Mouse (Mus musculus) myocyte (in vitro differentiated cells): ENCODE results near the gene Apoo.

Experiments used
- E2F4 ChIP-seq: IDR thresholded peaks from one replicate; pipeline ENCODE4 v1.6.1; 2011; ENCODE audit warnings: mild to moderate bottlenecking, control low read depth, moderate library complexity; ENCODE audit not compliant: insufficient read depth
- MAX ChIP-seq: IDR thresholded peaks from one replicate; pipeline ENCODE4 v1.6.1; 2011; ENCODE audit warnings: low read depth, mild to moderate bottlenecking, control low read depth
- MYOD1 ChIP-seq, 3 experiments: IDR thresholded peaks; one replicate each; pipeline ENCODE4 v1.6.1; 2011; ENCODE audit warnings: control low read depth in 2 of 3, low read depth in 2 of 3, mild to moderate bottlenecking in 2 of 3, moderate library complexity in 1 of 3; ENCODE audit not compliant: insufficient read length in 2 of 3, control insufficient read depth in 1 of 3
- POLR2A ChIP-seq: IDR thresholded peaks from one replicate; pipeline ENCODE4 v1.6.1; 2011; ENCODE audit warnings: low read depth, mild to moderate bottlenecking, control low read depth, moderate library complexity; ENCODE audit not compliant: insufficient read length
- POLR2AphosphoS2 ChIP-seq: IDR thresholded peaks from one replicate; pipeline ENCODE4 v1.6.1; 2011; ENCODE audit warnings: low read depth, control low read depth; ENCODE audit not compliant: insufficient read length
- USF1 ChIP-seq: IDR thresholded peaks from one replicate; pipeline ENCODE4 v1.6.1; 2011; ENCODE audit warnings: low read depth, mild to moderate bottlenecking, control low read depth, moderate library complexity

DNA sequence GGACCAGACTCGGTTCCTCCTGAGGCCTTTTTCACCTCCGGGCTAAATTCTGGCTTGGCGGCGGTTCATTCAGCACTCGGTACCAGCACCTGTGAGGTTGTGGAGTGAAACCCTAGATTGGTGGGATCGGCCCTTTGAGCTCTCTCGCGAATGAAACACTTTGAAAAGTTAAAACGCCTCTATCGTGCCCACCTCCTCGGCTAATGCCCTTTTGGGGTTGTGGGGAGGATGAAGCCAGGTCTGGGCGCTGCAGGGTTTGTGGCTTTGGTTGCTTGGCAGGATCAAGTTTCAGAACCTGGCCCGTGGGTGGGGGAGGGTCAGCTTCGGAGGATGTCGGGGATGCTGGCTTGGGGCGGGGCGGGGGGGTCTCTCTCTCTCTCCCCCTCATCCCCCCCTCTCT, 331 bp downstream of the Apoo start:
- TF ChIP-seq POLR2A = no peak
- no peak for TF ChIP-seq MYOD1 (IDR thresholded peaks at IDR 0.05; ENCODE audit: control insufficient read depth in 1 of 3, insufficient read length in 2 of 3, low read depth in 2 of 3)
- no peak for TF ChIP-seq USF1
- TF ChIP-seq E2F4 = no peak
- no peak for TF ChIP-seq MAX
- TF ChIP-seq POLR2AphosphoS2 = no peak
